Mouse (Mus musculus) liver, postnatal 0 days (tissue): ENCODE measurements around the gene Dtnb.

Source experiments
- CTCF ChIP-seq: sonication (generic); IDR thresholded peaks from 2 replicates; pipeline ENCODE4 v1.5.1; 2016; ENCODE audit warnings: antibody characterized with exemption, low read depth
- EP300 ChIP-seq: IDR thresholded peaks from 2 replicates; pipeline ENCODE4 v1.6.1; 2016; ENCODE audit warnings: antibody characterized with exemption, low read depth, mild to moderate bottlenecking

DNA sequence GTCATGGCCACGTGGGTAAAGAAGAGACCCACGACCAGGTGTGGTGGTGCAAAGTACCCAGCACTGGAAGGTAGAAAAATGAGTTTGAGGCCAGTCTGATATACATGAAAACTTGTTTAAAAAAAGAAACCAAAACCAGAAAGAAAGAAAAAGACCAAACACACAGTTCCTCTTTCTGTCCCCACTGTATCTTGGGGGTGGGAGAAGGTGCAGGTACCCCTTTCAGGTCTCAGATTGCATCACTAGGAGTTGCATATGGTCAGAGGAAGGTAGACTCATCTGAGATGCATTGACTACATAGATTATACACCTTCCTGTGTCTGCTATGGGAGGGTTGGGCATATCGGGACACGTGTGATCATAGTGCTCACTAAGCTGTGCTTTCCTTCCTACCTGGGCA lies 85.1 kb downstream of the Dtnb start:
- no peak for TF ChIP-seq CTCF
- no peak for TF ChIP-seq EP300
